Mouse (Mus musculus) c-Kit-negative CD71-positive TER-119-positive erythroid progenitor cells, embryonic 14.5 days (primary cell): Measurements from ENCODE around the gene Olfr218.
"Not testable (repeated sequence)": the region's sequence is repeated elsewhere in the genome, so short reads cannot be mapped to it uniquely, and the experiment has no call there.

Experiments used
- DNase-seq: peaks from one replicate; pipeline ENCODE4 v3.0.0-alpha.2; 2013; ENCODE audit warnings: low read depth, low spot score

Gene Olfr218

DNA sequence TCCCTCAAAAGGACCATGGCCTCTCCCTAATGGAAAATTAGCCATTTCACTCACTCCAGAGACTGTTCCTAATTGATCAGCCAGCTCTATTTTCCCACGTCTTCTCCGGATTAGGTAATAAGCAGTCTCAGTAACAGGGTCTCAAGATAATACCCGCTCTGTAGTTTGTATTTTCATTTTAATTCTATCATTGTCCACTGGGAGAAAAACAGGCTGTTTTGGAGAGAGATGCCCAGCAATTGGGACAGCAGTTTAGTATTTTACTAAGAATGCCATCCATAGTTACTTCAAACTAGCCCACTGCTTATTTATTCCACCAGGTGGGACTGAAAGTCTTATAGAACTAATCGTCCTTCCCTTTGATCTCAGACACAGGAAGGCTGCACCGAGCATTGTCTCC, at the start of gene Olfr218:
Olfr218 (plus strand) TSS at position 301 of the 400 bp plus-strand sequence.
- DNase-seq = no peak

DNA sequence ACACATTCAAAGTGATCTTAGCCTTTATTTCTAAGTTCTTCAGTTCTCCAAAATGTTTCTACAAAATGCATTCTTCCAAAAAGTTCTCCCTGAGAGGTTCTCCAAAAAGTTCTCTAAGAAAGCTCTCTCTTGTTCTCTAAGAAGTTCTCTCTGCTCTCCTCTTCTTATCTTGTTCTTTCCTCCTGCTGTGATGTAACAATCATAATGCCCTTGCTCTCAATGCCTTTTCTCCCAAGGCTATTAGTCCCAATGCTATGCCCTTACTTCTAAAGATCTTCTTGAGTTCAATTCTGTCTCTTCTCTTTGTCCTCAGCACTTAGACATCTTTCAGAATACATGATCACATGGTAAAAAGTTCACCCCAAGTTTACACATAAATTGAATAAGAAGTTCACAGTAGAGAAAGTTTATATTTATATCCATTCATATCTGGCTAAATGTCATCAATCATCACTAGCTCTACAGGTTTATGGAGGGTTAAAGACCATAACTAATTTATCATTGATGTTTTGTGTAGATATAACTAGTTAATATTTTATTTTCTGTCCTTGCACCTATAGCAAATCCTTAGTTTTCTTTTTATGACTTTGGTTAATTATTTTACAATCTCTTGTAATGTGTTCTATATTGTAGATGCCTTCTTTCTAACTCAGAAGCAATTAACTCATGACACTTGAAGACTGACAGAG, 23.3 kb upstream of the Olfr218 start:
- DNase-seq = no peak

DNA sequence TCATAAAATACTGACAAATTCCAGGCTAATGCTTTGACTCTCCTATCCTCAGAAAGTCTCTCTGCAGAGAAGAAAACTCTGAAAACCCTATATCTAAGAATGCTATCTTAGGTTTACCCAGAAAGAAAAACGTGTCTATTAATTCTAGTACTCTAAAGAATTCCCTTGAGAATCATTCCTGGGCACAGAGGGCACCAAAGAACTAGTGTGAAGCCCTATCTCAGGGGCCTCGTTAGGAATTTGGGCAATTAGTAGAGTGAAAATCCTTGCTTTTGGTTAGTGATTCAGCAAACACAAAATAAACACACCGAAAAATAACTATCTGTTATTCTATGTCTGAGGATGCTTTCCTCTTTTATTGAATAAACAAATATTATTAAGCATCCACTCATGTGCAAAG, 7.1 kb upstream of the Olfr218 start, which contains the start of gene Olfr1406:
Olfr1406 (minus strand) TSS at position 101 of the 400 bp plus-strand sequence.
- no peak for DNase-seq

DNA sequence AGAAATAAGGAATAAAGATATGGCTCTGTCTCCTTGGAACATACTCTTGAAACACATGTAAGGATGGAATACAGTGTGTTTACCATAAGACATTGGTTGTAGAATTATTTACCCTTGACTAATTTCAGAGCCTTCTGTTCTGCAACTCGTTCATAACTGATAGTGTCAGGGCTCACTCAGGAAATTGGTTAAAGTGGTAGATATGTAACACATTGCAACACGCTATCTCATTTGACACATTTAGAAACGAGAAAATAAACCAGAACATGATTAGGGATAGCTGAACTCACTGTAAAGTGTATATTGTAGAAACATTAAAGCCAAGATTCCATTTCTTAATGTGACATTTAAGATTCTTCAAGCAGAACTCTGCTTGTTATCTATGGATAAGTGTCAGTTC, 5.5 kb upstream of the Olfr218 start:
- DNase-seq = no peak

DNA sequence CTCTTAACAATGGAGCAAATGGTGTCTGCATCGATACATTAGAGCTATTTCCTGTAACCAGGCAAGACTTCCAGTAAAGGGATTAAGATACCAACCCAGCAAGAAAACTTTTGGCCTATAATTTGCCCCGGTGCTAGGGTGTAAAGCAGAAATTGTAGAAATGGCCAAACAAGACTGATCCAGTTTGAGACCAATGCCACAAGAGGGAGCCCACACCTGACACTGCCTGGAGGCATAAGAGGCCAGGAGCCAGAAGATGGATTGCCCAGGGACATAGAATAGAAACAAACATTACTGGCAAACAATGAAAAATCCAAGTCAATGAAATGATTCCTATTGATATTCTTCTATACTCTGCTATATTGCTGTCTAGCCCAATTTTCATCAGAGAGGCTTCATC, 1.2 kb upstream of the Olfr218 start:
- DNase-seq = no peak

DNA sequence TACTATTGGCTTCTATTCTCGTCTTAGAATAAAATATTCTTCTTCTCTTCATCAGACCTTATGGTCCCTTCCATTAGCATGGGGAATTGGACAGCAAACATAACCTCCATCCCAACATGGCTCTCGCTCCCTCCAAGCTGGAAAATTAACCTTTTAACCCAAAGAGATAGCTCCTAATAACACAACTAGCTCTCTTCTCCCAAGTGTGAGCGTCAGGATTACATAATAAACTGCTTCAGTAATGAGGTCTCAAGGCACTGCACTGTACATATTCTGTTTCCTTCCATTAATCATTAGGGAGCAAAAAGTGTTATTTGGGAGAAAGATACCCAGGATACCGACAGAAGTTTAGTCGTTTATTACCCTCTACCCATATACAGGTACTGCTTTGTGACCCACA, 14.5 kb downstream of the Olfr218 start, which contains the start of gene Olfr1404:
Olfr1404 (plus strand) TSS at position 301 of the 400 bp plus-strand sequence.
- DNase-seq = no peak

DNA sequence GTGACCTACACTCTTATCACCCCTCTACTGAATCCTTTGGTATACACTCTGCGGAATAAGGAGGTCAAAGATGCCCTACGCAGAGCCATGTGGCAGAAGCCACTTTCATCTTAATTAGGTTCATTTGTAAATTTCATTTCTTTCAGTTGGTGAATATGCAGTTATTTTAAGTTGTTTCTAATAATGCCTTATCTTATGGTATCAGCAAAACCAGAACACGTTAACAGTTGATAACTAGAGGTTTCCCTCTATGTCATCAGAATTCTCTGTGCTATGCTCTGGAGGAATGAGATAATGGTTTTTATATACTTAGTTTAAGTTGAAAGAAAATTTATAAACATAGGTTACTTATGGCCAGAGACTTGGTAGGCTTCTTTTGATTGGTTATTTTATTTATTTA, 18.9 kb downstream of the Olfr218 start:
- no peak for DNase-seq

DNA sequence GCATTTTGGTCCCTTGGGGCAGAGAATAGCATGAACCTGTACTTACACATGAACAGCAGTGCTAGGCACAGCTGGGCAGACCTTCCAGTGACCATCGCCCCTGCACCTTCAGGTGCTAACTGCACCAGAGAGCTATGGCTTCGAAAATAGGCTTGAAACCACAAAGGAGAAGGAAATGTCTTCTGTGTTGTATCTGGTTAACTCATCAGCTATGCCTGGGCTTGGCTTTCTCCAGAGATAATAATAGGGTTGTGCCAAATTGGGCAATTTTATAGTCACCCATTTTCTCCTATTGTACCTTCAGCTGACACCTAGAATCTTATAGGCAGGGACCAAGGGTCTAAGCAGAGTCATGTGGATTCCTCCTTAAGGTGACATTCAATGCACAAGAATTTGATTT, 29.5 kb downstream of the Olfr218 start, which contains the start of gene Fcer1a:
Fcer1a (minus strand) TSS at position 134 of the 400 bp plus-strand sequence.
- DNase-seq = no peak

DNA sequence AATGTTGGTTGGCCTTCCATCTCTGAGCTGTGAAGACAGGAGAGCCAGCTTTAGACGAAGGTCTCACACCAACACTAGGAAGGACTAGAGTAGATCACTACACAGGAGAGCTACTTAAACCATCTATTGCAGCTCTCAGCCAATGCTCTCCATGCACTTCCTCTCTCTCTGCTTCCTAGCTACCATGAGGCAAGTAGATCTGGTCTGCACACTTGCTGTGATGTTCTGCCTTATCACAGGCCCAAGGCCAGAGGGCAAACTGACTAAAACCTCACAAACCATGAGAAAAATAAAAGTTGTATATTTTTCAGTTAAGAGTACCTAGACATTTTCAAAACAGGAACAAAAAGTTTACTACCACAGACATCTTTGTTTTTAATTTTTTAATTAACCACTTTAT, 39.4 kb downstream of the Olfr218 start:
- not testable (repeated sequence) for DNase-seq

DNA sequence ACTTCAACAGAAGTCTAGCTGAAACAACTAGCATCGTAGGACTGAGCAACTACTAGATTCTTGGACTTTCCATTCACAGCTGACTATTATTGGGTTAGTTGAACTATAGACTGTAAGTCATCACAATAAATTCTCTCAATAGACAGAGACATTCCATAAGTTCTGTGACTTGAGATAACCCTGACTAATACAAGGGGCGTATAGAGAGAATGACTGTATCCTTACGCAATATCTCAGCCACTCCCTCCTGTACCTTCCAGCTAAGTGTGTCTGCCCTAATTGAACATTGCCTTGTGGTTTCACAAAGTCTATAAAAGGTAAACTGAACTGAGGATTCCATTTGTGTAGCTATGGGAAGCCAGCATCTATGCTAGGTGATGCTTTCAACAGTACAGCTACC, 52.3 kb downstream of the Olfr218 start:
- no peak for DNase-seq
